Mouse (Mus musculus): Measurements from ENCODE around the gene Kirrel3. TPM values are rescaled to one million over a fixed set of nuclear protein-coding genes. Genes with fewer than 3 reads are reported as not detected.

Gene Kirrel3
- polyA plus RNA-seq, 1 experiment from 2014 or later, result 5.3 TPM

DNA sequence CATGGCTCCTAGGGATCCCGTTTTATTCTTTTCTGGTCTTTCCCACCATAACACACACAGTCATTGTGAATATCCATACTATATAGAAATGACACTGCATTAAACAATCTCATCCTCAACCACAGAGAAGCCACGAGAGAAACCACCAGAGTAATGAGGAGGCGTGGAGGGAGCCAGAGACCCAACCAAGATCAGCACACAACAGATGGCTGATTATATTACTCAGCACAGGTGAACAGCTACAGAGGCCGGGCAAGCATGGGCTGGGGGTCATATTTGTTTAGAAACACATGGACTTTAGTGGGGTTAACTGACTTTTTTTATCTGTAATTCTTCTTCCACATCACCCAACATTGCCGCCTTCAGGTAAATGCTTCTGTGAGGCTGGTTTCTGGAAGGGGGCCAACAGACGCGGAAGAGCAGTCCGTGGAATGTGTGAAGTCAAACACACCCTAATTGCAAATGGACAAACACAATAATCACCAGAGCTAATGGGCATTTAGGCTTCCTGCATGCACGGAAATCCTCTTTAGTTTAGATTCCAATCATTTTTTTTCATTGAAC is 76.8 kb downstream of the Kirrel3 start:
- DNase-seq (ENCODE audit: low spot score) (no peak), ATAC-seq (replicated peaks; ENCODE audit: low FRiP score) (no peak)
- H3K36me3 ChIP-seq (ENCODE audit: control insufficient read depth, insufficient read depth, low read length), result no peaks in the 10 kb centered on the region
- H3K27ac ChIP-seq (ENCODE audit: low read depth, low read length), result no peak overlapping the region
- WGBS, result 85% methylated on average over 9 of the region's 9 CpGs
- H3K9me3 ChIP-seq (ENCODE audit: control insufficient read depth, low read length), result no peaks in the 10 kb centered on the region
- no peak overlapping the region for H3K9ac ChIP-seq (ENCODE audit: low read length)
- H3K4me3 ChIP-seq (ENCODE audit: low read depth, low read length), result no peak overlapping the region
- H3K4me1 ChIP-seq (replicated peaks; ENCODE audit: control insufficient read depth, insufficient read depth, low read length), result peaks cover 7% of the 10 kb centered on the region
- H3K27me3 ChIP-seq (ENCODE audit: control insufficient read depth, insufficient read depth, low read length), result no peaks in the 10 kb centered on the region
- H3K4me2 ChIP-seq (ENCODE audit: low read depth, low read length, severe bottlenecking), result no peak overlapping the region

GRCm38 (mm10) chr9:34573906-34574305 is 88.2 kb downstream of the Kirrel3 start:
- WGBS, result 74% methylated on average over 4 of the region's 4 CpGs
- H3K36me3 ChIP-seq (ENCODE audit: control insufficient read depth, insufficient read depth, low read length), result no peaks in the 10 kb centered on the region
- no peak overlapping the region for H3K4me2 ChIP-seq (ENCODE audit: low read depth, low read length, severe bottlenecking)
- H3K27me3 ChIP-seq (ENCODE audit: control insufficient read depth, insufficient read depth, low read length), result no peaks in the 10 kb centered on the region
- no peaks in the 10 kb centered on the region for H3K4me1 ChIP-seq (replicated peaks; ENCODE audit: control insufficient read depth, insufficient read depth, low read length)
- ATAC-seq (replicated peaks; ENCODE audit: low FRiP score) (no peak), DNase-seq (ENCODE audit: low spot score) (no peak)
- H3K4me3 ChIP-seq (ENCODE audit: low read depth, low read length), result no peak overlapping the region
- H3K9ac ChIP-seq (ENCODE audit: low read length), result no peak overlapping the region
- no peak overlapping the region for H3K27ac ChIP-seq (ENCODE audit: low read depth, low read length)
- no peaks in the 10 kb centered on the region for H3K9me3 ChIP-seq (ENCODE audit: control insufficient read depth, low read length)

DNA sequence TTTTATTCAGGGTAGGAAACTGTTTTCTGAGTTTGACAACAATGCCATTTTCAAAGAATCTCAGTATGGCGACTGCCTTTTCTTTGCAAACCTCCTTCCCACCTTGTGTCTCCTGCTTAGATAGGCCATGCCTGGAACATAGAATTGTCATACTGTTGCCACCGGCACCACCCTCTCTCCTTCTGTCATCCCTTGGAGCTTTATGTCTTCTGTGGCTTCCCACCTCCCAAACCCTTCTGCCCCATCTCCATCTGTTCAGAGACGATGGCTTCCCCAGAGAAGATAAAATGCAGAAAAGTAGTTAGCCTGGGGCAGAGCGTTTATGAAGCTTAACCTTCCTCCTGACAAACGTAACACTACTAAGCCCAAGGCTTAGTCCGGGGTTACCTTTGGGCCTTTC is 88.9 kb downstream of the Kirrel3 start:
- no peaks in the 10 kb centered on the region for H3K9me3 ChIP-seq (ENCODE audit: control insufficient read depth, low read length)
- H3K27me3 ChIP-seq (ENCODE audit: control insufficient read depth, insufficient read depth, low read length), result no peaks in the 10 kb centered on the region
- H3K4me3 ChIP-seq (ENCODE audit: low read depth, low read length), result no peak overlapping the region
- no peak for ATAC-seq (replicated peaks; ENCODE audit: low FRiP score)
- H3K4me2 ChIP-seq (ENCODE audit: low read depth, low read length, severe bottlenecking), result no peak overlapping the region
- no peaks in the 10 kb centered on the region for H3K36me3 ChIP-seq (ENCODE audit: control insufficient read depth, insufficient read depth, low read length)
- no peak overlapping the region for H3K27ac ChIP-seq (ENCODE audit: low read depth, low read length)
- no peak overlapping the region for H3K9ac ChIP-seq (ENCODE audit: low read length)
- 95% methylated on average over 6 of the region's 6 CpGs for WGBS
- no peaks in the 10 kb centered on the region for H3K4me1 ChIP-seq (replicated peaks; ENCODE audit: control insufficient read depth, insufficient read depth, low read length)
- DNase-seq (ENCODE audit: low spot score), result no peak

DNA sequence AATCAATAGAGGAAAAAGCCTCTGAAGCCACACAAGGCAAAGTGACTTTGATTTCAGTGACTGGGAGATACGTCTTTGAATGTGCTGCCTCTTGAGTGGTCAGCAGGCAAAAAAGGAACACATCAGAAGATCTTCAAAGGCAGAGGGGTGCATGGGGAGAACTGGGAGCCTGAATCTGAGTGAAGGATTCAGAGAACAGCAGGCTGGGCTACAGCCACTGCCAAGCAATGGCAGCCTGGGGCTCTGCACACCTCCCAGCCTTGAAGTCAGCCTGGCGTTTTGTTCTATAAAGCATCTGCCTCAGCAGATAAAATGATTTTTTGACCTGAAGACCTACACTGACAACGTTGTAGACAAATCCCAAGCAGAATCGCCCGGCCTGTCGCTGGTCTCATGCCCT is 93.5 kb downstream of the Kirrel3 start:
- Histone ChIP-seq H3K9ac (ENCODE audit: low read length) (no peak overlapping the region), H3K4me3 (ENCODE audit: low read depth, low read length) (no peak overlapping the region), H3K27ac (ENCODE audit: low read depth, low read length) (no peak overlapping the region), H3K9me3 (ENCODE audit: control insufficient read depth, low read length) (no peaks in the 10 kb centered on the region), H3K4me1 (replicated peaks; ENCODE audit: control insufficient read depth, insufficient read depth, low read length) (no peaks in the 10 kb centered on the region), H3K36me3 (ENCODE audit: control insufficient read depth, insufficient read depth, low read length) (no peaks in the 10 kb centered on the region), H3K27me3 (ENCODE audit: control insufficient read depth, insufficient read depth, low read length) (no peaks in the 10 kb centered on the region), H3K4me2 (ENCODE audit: low read depth, low read length, severe bottlenecking) (no peak overlapping the region)
- ATAC-seq (replicated peaks; ENCODE audit: low FRiP score) (no peak), DNase-seq (ENCODE audit: low spot score) (no peak)
- WGBS, result 83% methylated on average over 6 of the region's 6 CpGs

- 84% methylated on average over 1 of the region's 1 CpGs for WGBS
- ATAC-seq (replicated peaks; ENCODE audit: low FRiP score), result no peak
- no peaks in the 10 kb centered on the region for H3K9me3 ChIP-seq (ENCODE audit: control insufficient read depth, low read length)
These were observed 94.4 kb downstream of the Kirrel3 start for GRCm38 (mm10) chr9:34580059-34580458.

GRCm38 (mm10) chr9:34582496-34582895 is 96.8 kb downstream of the Kirrel3 start:
- H3K4me3 ChIP-seq (ENCODE audit: low read depth, low read length), result no peak overlapping the region
- H3K27me3 ChIP-seq (ENCODE audit: control insufficient read depth, insufficient read depth, low read length), result no peaks in the 10 kb centered on the region
- ATAC-seq (replicated peaks; ENCODE audit: low FRiP score), result no peak
- no peak overlapping the region for H3K27ac ChIP-seq (ENCODE audit: low read depth, low read length)
- DNase-seq (ENCODE audit: low spot score), result no peak
- no peaks in the 10 kb centered on the region for H3K4me1 ChIP-seq (replicated peaks; ENCODE audit: control insufficient read depth, insufficient read depth, low read length)
- H3K9ac ChIP-seq (ENCODE audit: low read length), result no peak overlapping the region
- WGBS, result 96% methylated on average over 1 of the region's 1 CpGs
- no peaks in the 10 kb centered on the region for H3K9me3 ChIP-seq (ENCODE audit: control insufficient read depth, low read length)
- no peaks in the 10 kb centered on the region for H3K36me3 ChIP-seq (ENCODE audit: control insufficient read depth, insufficient read depth, low read length)
- H3K4me2 ChIP-seq (ENCODE audit: low read depth, low read length, severe bottlenecking), result no peak overlapping the region

More at GRCm38 (mm10) chr9:34580059-34580458, 94.4 kb downstream of the Kirrel3 start:
- no peak overlapping the region for H3K4me3 ChIP-seq (ENCODE audit: low read depth, low read length)
- H3K27ac ChIP-seq (ENCODE audit: low read depth, low read length), result no peak overlapping the region
- no peaks in the 10 kb centered on the region for H3K4me1 ChIP-seq (replicated peaks; ENCODE audit: control insufficient read depth, insufficient read depth, low read length)
- H3K9ac ChIP-seq (ENCODE audit: low read length), result no peak overlapping the region
- DNase-seq (ENCODE audit: low spot score), result no peak
- H3K27me3 ChIP-seq (ENCODE audit: control insufficient read depth, insufficient read depth, low read length), result no peaks in the 10 kb centered on the region
- no peaks in the 10 kb centered on the region for H3K36me3 ChIP-seq (ENCODE audit: control insufficient read depth, insufficient read depth, low read length)
- no peak overlapping the region for H3K4me2 ChIP-seq (ENCODE audit: low read depth, low read length, severe bottlenecking)

GRCm38 (mm10) chr9:34585487-34585886 is 99.8 kb downstream of the Kirrel3 start:
- no peak overlapping the region for H3K9ac ChIP-seq (ENCODE audit: low read length)
- H3K9me3 ChIP-seq (ENCODE audit: control insufficient read depth, low read length), result no peaks in the 10 kb centered on the region
- 64% methylated on average over 2 of the region's 2 CpGs for WGBS
- ATAC-seq (replicated peaks; ENCODE audit: low FRiP score), result no peak
- DNase-seq (ENCODE audit: low spot score), result no peak
- no peaks in the 10 kb centered on the region for H3K36me3 ChIP-seq (ENCODE audit: control insufficient read depth, insufficient read depth, low read length)
- H3K4me3 ChIP-seq (ENCODE audit: low read depth, low read length), result no peak overlapping the region
- H3K27me3 ChIP-seq (ENCODE audit: control insufficient read depth, insufficient read depth, low read length), result no peaks in the 10 kb centered on the region
- 0 out of 2 replicates have a peak, but pooled peaks cover 1% of the 10 kb centered on the region for H3K4me1 ChIP-seq (replicated peaks; ENCODE audit: control insufficient read depth, insufficient read depth, low read length)
- no peak overlapping the region for H3K4me2 ChIP-seq (ENCODE audit: low read depth, low read length, severe bottlenecking)
- no peak overlapping the region for H3K27ac ChIP-seq (ENCODE audit: low read depth, low read length)

- H3K9ac ChIP-seq (ENCODE audit: low read length), result no peak overlapping the region
- no peak for ATAC-seq (replicated peaks; ENCODE audit: low FRiP score)
- 77% methylated on average over 2 of the region's 2 CpGs for WGBS
- H3K27me3 ChIP-seq (ENCODE audit: control insufficient read depth, insufficient read depth, low read length), result no peaks in the 10 kb centered on the region
- H3K4me2 ChIP-seq (ENCODE audit: low read depth, low read length, severe bottlenecking), result no peak overlapping the region
- no peak for DNase-seq (ENCODE audit: low spot score)
- H3K9me3 ChIP-seq (ENCODE audit: control insufficient read depth, low read length), result no peaks in the 10 kb centered on the region
- no peak overlapping the region for H3K27ac ChIP-seq (ENCODE audit: low read depth, low read length)
- no peaks in the 10 kb centered on the region for H3K36me3 ChIP-seq (ENCODE audit: control insufficient read depth, insufficient read depth, low read length)
- no peak overlapping the region for H3K4me3 ChIP-seq (ENCODE audit: low read depth, low read length)
- 0 out of 2 replicates have a peak, but pooled peaks cover 1% of the 10 kb centered on the region for H3K4me1 ChIP-seq (replicated peaks; ENCODE audit: control insufficient read depth, insufficient read depth, low read length)
These were observed 100.4 kb downstream of the Kirrel3 start for GRCm38 (mm10) chr9:34586080-34586479.

- Histone ChIP-seq H3K36me3 (ENCODE audit: control insufficient read depth, insufficient read depth, low read length) (no peaks in the 10 kb centered on the region), H3K4me2 (ENCODE audit: low read depth, low read length, severe bottlenecking) (no peak overlapping the region), H3K27me3 (ENCODE audit: control insufficient read depth, insufficient read depth, low read length) (no peaks in the 10 kb centered on the region), H3K9me3 (ENCODE audit: control insufficient read depth, low read length) (no peaks in the 10 kb centered on the region), H3K27ac (ENCODE audit: low read depth, low read length) (no peak overlapping the region), H3K4me1 (replicated peaks; ENCODE audit: control insufficient read depth, insufficient read depth, low read length) (0 out of 2 replicates have a peak, but pooled peaks cover 1% of the 10 kb centered on the region), H3K9ac (ENCODE audit: low read length) (no peak overlapping the region), H3K4me3 (ENCODE audit: low read depth, low read length) (no peak overlapping the region)
- ATAC-seq (replicated peaks; ENCODE audit: low FRiP score) (no peak), DNase-seq (ENCODE audit: low spot score) (no peak)
- 31% methylated on average over 1 of the region's 1 CpGs for WGBS
These were observed 104.1 kb downstream of the Kirrel3 start for GRCm38 (mm10) chr9:34589799-34590198.
